Mouse (Mus musculus): ENCODE measurements around the gene Tap2. TPM values are rescaled to one million over a fixed set of nuclear protein-coding genes. Genes with fewer than 3 reads are reported as not detected.
A peak's percentile ranks its signal among the peaks of the same experiment; 100 is the strongest.
"Not testable (repeated sequence)": the region's sequence is repeated elsewhere in the genome, so short reads cannot be mapped to it uniquely, and the experiment has no call there.

The Tap2 gene
- total RNA-seq, 4 experiments from 2014 or later, result 21.4 to 25.3 (median 24.6) TPM

DNA sequence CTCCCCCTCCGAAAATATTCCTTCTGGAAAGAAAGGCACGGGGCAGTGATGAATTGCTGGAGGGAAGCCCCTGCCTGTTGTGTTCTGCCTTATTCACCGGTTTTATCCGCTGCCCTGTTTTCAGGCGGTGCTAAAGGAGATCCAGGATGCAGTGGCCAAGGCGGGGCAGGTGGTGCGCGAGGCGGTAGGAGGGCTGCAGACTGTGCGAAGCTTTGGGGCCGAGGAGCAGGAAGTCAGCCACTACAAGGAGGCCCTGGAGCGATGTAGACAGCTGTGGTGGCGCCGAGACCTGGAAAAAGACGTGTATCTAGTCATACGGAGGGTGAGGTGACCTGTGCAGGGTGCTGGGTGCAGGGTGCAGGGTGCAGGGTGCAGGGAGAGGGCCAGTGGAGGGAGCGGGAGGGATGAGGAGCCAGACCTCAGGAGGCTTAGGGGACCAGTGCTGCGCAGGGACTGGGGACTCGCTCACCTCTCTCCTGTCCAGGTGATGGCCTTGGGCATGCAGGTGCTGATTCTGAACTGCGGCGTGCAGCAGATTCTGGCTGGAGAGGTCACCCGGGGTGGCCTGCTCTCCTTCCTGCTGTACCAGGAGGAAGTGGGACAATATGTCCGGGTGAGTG lies 8.5 kb downstream of the Tap2 start:
- no peak for DNase-seq (ENCODE audit: low spot score)

DNA sequence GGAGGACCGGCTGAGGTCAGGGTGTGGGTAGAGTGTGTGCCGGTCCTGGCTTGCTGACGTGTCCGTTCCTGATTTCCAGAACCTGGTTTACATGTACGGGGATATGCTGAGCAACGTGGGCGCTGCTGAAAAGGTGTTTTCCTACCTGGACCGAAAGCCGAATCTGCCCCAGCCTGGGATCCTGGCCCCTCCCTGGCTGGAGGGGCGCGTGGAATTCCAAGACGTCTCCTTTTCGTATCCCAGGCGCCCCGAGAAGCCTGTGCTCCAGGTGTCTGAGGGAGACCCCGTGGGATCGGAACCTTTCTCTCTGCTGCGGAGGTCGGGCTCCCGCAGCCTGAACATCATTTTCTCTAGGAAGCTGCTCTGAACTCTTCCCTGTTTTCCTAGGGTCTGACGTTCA lies 10.6 kb downstream of the Tap2 start:
- DNase-seq (ENCODE audit: low spot score), result no peak

DNA sequence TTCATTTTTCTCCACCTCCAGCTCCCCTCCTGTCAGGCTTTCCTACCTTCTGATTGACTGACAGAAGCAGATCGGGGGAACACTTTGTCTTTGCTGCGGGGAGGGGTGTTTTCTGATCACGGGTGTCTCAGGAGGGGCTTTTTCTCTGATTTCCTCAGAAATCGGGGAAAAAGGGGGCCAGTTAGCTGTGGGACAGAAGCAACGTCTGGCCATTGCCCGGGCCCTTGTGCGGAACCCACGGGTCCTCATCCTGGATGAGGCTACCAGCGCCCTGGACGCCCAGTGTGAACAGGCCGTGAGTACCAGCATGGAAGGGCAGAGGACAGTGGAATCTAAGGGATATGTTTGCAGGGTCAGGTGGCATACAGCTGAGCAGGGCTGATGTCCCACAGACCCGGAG lies 11.8 kb downstream of the Tap2 start:
- DNase-seq (ENCODE audit: low spot score), result no peak

DNA sequence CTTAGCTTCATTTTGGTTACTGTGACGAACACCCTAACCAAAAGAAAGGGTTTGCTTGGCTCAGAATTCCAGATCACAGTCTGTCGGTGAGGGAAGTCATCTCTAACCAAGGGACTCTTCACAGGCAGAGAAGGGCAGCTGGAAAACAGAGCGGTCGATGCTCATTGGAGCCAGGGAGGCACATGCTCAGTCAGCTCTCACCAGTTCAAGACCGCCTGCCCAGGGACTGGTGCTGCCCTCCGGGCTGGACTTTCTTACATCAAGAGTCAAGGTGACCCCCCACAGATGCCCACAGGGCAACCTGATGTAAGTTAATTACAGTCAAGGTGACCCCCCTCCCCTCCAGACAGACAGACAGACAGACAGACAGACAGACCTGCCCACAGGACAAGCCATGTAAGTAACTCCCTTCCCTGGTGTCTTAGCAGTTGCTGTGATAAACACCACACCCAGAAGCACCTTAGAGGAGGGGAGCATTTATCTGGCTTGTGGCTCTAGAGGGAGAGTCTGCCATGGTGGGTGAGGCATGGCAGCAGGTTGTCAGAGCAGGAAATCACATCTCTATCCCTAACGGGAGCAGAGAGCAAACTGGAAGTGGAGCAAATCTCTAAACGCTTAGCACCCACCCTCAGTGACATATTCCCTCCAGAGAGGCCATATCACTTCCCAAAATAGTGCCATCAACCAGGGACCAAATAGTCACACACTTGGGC lies 14.0 kb downstream of the Tap2 start:
- no peak for DNase-seq (ENCODE audit: low spot score)

DNA sequence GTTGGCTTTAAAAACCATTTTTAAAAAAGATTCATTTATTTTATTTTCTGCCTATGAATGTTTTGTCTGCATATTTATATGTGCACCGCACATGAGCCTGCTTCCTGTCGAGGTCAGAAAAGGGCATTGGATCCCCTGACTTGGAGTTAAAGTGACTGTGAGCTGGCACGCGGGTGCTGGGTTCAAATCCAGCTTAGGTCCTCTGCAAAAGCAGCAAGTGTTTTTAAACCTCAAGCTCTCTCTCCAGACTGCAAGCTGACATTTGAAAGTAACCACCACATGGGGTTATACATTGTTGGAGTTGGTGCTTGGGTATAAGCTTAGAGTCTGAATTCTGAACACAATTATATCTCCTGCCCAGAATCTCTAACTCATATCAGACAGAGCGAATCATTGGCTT lies 14.7 kb downstream of the Tap2 start:
- DNase-seq (ENCODE audit: low spot score), result no peak

DNA sequence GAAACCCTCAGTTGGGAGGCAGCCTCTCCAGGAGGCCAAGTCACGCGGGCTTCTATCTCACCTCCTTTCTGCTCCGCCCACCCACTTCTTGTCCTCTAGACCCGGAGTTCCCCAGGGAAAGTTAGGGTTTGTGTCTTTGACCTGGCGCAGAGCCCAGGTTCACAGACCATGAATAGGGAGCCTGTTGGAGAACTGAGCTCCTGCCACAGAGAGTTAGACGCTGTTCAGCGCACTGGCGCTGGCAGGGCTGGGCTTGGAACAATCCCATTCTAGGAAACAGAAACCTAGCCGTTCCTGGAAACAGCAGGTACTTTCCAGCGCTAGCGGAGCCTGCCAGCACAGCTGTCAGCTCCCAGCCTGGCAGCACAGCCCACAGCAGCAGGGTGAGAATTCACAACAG lies 15.3 kb downstream of the Tap2 start:
- peak; percentile 85 for DNase-seq (ENCODE audit: low spot score)

DNA sequence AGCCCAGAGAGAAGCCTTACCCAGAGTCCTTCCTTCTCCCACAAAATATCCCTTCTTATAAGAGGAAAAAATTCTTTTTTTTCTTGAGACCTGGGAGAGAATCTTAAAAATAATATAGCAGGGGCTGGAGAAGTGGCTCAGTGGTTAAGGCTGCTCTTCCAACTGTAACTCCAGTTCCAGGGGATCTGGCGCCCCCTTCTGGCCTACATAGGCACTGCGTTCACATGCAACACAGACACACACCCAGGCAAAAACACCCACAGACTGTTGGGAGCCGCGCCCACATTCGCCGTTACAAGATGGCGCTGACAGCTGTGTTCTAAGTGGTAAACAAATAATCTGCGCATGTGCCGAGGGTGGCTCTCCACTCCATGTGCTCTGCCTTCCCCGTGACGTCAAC lies 15.8 kb downstream of the Tap2 start:
- DNase-seq (ENCODE audit: low spot score), result peak; percentile 50

DNA sequence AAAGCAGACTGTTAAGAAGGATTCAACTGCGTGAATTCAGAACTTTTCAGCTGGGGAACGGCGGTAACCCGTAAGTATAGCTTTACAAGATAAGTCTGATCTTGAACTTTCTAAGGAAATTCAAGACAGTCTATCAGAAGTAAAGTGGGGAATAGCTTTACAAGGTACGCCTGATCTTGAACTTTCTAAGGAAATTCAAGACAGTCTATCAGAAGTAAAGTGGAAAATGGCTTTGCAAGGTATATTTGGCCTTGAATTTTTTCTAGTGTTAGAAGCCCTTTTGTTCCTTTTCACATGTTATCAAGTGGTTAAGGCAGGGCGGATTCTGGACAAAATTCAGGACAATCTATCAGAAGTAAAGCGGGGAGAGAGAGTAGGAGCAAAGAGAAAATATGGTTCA lies 16.5 kb downstream of the Tap2 start:
- peak; percentile 80 for DNase-seq (ENCODE audit: low spot score)

DNA sequence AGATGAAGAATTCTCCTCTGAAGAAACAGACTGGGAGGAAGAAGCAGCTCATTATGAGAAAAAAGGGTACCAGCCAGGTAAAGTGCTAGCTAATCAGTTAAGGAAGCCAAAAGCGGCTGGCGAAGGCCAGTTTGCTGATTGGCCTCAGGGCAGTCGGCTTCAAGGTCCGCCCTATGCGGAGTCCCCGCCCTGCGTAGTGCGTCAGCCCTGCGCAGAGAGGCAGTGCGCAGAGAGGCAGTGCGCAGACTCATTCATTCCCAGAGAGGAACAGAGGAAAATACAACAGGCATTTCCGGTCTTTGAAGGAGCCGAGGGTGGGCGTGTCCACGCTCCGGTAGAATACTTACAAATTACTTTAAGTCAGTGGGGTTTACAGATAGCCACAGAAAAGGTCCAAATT lies 17.1 kb downstream of the Tap2 start:
- DNase-seq (ENCODE audit: low spot score), result not testable (repeated sequence)

DNA sequence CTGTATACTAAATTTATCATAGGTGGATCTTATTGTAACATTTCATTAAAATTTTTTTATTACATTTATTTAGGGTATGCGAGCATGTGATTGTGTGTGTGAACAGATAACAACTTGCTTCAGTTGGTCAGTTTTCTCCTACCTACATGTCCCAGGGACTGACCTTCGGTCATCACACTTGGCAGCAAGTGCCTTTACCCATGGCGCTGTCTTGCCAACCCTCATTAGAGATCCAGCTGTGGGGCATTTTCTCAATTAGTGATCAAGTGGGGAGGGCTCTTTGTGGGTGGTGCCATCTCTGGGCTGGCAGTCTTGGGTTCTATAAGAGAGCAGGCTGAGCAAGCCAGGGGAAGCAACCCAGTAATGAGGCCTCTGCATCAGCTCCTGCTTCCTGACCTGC lies 21.5 kb downstream of the Tap2 start:
- no peak for DNase-seq (ENCODE audit: low spot score)

DNA sequence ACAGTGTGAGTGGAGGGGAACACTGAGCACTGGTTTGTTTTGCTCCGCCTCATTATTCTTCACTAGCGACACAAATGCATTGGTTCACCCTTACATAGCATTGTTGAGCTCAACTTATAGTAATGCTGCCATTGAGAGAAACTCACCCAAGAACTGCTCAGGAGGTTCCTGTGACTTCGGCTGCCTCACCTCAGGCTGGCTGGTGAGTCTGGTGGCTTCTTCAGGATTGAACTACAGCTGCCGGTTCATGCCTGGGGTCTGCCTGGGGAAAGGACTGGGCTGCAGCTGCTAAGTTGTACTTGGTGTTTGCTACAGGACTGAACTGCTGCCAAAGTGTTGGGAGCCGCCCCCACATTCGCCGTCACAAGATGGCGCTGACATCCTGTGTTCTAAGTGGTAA lies 22.1 kb downstream of the Tap2 start:
- DNase-seq (ENCODE audit: low spot score), result no peak

DNA sequence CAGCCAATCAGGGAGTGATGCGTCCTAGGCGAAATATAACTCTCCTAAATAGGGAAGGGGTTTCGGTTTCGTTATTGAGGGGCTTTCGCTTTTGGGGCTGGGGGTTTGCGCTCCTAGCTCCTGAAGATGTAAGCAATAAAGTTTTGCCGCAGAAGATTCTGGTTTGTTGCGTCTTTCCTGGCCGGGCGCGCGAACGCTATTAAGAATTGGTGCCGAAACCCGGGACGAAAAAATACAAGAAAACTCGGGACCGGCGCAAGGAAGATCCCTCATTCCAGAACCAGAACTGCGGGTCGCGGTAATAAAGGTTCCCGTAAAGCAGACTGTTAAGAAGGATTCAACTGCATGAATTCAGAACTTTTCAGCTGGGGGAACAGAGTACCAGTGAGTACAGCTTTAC lies 22.6 kb downstream of the Tap2 start:
- not testable (repeated sequence) for DNase-seq (ENCODE audit: low spot score)

DNA sequence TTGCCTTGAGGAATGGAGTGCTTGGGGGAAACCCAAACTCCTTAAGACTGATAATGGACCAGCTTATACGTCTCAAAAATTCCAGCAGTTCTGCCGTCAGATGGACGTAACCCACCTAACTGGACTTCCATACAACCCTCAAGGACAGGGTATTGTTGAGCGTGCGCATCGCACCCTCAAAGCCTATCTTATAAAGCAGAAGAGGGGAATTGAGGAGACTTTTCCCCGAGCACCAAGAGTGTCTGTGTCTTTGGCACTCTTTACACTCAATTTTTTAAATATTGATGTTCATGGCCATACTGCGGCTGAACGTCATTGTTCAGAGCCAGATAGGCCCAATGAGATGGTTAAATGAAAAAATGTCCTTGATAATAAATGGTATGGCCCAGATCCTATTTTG lies 27.6 kb downstream of the Tap2 start:
- DNase-seq (ENCODE audit: low spot score), result peak; percentile 21

DNA sequence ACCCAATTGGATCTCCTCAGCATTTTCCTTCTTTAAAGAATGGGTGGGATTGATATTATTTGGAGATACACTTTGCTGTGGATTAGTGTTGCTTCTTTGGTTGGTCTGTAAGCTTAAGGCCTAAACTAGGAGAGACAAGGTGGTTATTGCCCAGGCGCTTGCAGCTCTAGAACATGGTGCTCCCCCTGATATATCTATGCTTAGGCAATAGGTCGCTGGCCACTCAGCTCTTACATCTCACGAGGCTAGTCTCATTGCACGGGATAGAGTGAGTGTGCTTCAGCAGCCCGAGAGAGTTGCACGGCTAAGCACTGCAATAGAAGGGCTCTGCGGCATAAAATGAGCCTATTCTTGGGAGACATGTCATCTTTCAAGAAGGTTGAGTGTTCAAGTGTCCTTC lies 28.7 kb downstream of the Tap2 start:
- not testable (repeated sequence) for DNase-seq (ENCODE audit: low spot score)

DNA sequence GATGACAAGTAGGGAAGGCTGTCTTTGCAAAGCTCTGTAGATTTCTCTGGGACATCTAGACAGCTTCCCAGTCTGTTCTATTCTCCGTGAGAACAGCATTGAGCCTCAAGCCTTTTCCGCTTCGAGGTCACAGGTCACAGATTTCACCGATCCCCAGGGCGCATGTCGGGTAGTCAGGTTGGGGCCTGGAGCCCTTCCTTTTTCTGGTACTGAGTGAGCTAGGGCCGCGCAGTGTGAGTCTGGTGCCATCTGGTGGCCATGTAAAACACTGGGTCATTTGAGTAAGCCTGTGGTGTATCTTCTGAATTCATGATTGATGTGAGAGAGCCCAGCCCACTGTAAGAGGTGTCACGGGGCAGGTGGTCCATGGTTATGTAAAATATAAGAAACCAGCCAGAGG lies 31.6 kb downstream of the Tap2 start:
- DNase-seq (ENCODE audit: low spot score), result peak; percentile 82

DNA sequence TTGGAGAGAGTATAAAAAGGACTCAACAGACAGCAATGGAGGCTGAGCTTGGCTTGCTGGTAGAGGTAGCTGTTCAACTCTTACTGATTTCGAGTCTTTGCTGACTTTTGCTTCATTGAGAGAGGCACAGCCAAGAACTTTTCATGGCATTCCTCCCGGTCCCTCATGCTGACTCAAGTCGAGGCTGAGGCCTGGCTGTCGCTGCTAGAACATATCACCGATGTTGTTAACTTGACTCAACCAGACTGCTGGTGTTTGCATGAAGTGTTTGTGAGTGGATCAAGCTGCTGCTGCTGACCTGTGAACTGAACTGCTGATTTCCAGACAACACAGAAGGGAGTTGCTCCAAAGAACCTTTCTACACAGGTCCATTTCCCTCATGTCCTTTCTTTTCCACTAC lies 33.4 kb downstream of the Tap2 start:
- DNase-seq (ENCODE audit: low spot score), result no peak

DNA sequence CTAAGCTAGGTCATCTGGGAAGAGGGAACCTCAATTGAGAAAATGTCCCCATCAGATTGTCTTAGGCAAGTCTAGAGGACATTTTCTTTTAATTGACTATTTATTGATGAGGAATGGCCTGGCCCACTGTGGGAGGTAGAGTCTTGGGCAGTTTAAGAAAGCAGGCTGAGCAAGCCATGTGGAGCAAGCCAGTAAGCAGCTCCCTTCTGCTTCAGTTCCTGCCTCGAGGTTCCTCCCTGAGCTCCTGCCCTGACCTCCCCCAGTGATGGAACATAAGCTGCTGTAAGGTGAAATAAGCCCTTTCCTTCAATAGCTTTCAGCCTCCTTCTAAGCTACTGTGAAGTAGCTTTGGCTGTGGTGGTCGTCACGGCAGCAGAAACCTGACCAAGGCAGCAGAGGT lies 34.4 kb downstream of the Tap2 start:
- DNase-seq (ENCODE audit: low spot score), result no peak

DNA sequence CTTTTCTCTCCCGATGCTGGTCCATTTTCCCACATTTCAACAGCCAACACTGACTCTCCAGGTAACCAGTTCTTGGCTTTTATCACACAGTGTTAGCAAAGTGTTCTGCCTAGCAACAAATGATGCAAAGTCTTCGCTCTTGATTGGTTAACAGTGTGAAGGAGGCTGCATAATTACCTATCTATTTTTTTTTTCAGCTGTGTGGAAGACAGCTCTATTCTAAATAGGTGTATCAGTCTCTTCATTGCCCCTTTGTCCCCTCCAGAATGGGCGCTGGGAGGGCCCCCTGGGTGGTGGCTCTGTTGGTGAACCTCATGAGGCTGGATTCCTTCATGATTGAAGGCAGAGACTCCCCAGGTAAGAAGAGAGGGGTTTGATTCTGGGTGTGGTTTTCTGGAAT lies 35.4 kb downstream of the Tap2 start, which contains the start of gene H2-Ob:
Gene H2-Ob, plus strand, starts transcription at position 198 of the 400 bp plus-strand sequence.
- peak; percentile 61 for DNase-seq (ENCODE audit: low spot score)

DNA sequence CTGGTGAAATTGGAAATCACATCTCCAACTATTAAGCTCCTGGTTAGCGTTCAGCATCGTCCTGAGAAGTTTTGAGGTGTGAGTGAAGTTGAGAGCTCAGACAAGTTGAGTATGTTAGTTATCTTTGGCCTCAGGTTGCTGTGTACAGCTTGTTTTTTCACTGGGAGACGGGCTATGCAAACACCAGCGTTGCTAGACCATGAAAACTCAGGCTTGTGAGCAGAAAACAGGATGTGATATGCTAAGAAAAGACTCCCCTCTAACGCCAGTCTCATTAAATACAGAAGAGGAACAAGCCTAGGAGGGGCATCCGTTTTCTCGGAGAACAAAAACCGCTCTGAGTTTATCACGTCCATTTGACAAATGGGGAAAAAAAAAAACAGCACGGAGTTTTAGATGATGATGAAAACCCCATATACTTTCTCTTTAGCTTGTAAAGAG lies 36.3 kb downstream of the Tap2 start:
- DNase-seq (ENCODE audit: low spot score), result no peak

DNA sequence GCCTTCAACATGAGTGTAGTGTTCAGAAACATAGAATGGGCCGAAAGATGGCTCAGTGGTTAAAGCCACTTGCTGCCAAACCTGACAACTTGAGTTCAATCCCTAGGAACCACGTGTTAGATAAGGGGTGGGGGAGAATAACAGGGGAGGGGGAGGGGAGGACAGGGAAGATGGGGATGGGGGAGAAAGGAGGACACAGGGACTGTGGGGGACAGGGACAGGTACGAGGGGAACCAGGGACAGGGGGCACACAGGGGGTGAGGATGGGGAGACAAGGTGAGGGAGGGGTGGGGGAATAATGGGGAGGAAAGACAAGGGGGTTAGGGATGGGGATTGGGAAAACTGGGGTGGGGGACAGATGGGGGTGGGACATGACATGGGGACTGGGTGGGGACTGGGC lies 37.0 kb downstream of the Tap2 start:
- DNase-seq (ENCODE audit: low spot score), result no peak

DNA sequence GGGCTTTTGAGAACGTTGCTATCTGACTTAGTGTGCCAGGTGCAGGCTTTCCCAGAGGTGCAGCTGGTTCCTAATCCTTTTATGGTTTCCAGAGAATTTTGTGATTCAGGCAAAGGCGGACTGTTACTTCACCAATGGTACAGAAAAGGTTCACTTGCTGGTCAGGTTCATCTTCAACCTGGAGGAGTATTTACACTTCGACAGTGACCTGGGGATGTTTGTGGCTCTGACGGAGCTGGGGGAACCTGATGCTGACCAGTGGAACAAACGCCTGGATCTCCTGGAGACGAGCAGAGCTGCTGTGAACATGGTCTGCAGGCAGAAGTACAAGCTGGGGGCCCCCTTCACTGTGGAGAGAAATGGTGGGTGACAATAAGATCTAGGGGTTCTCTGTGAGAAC lies 37.6 kb downstream of the Tap2 start:
- DNase-seq (ENCODE audit: low spot score), result no peak

DNA sequence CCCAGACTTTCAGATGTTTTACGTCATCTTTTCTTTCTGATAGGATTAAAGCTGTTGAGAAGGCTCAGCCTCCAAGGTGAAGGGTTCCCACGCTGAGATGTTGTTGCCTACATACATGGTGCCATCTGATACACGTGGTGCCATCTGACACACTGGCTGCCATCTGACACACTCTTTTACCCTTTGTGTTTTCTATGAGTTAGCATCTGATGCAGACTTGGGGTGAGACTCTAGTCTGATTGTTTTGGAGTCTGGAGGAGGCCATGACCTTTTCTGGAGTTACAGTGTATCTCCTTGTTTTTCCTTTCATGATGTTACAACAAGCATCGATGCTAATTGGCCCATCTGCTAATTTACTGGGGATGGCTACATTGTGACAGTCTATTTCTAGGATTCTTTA lies 41.3 kb downstream of the Tap2 start:
- DNase-seq (ENCODE audit: low spot score), result no peak

DNA sequence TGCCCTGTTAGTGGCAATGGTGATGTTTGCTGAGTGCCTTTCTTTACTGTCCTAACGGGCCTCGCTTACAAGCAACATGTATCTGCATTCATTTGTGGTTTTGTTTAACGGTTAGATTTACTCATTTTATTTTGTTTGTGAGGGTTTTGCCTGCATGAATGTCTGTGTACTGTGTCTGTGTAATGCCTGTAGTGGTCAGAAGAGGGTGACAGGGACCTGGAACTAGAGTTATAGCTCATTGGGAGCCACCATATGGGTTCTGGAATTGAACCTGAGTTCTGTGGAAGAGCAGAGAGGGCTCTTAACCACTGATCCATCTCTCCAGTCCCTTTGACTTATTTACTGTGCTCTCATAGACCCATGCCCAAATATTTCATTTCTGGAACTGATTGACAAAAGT lies 43.7 kb downstream of the Tap2 start:
- no peak for DNase-seq (ENCODE audit: low spot score)

DNA sequence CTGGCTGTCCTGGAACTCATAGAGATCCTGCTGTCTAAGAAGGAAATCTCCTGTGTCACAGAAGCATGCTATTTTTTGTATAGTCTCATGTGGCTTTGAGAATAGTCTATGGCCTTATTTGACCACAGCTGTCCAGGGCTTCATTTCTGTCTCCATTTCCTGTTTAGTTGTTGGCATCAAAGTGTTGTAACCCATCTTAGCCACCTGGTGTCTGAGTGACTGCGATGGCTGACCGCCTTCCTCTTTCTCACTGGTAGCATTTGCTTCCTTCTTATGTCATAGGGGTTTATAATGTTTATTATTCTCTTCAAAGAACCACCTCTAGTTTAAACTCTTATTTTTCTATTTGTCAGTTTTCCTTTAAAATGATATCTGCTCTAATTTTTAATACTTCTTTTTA lies 45.4 kb downstream of the Tap2 start:
- DNase-seq (ENCODE audit: low spot score), result no peak
